Mouse (Mus musculus) liver, embryonic 16.5 days (tissue): ENCODE results near the gene Popdc2. TPM values are rescaled to one million over a fixed set of nuclear protein-coding genes. Genes with fewer than 3 reads are reported as not detected.

Source experiments
- ATAC-seq: fragments of 200-750 bp; cut with Nextera tagmentation; 2 replicates; pipeline ENCODE4 v1.8.0; 2017; ENCODE audit warnings: low read depth, mild to moderate bottlenecking, moderate number of reproducible peaks, moderate library complexity
- H3K27ac ChIP-seq: fragments of 300-500 bp; sonication (generic); 2 replicates; pipeline ENCODE4 v1.5.1; 2014; ENCODE audit warnings: mild to moderate bottlenecking, low read length
- H3K27me3 ChIP-seq: fragments of 300-500 bp; sonication (generic); 2 replicates; pipeline ENCODE4 v1.6.1; 2014; ENCODE audit warnings: low read depth, low read length, mixed read lengths; ENCODE audit not compliant: control insufficient read depth, insufficient read depth
- H3K36me3 ChIP-seq: fragments of 300-500 bp; sonication (generic); 2 replicates; pipeline ENCODE4 v1.6.1; 2014; ENCODE audit warnings: mild to moderate bottlenecking; ENCODE audit not compliant: control insufficient read depth, insufficient read depth
- H3K4me1 ChIP-seq: fragments of 300-500 bp; sonication (generic); 2 replicates; pipeline ENCODE4 v1.6.1; 2014; ENCODE audit warnings: low read depth, low read length, mixed read lengths; ENCODE audit not compliant: control insufficient read depth
- H3K4me2 ChIP-seq: fragments of 300-500 bp; sonication (generic); 2 replicates; pipeline ENCODE4 v1.6.1; 2014; ENCODE audit warnings: low read depth, low read length, mixed read lengths
- H3K4me3 ChIP-seq: fragments of 300-500 bp; sonication (generic); 2 replicates; pipeline ENCODE4 v1.5.1; 2014; ENCODE audit warnings: low read depth, mild to moderate bottlenecking, low read length
- H3K9ac ChIP-seq: fragments of 300-500 bp; sonication (generic); 2 replicates; pipeline ENCODE4 v1.6.1; 2014; ENCODE audit warnings: low read depth, low read length
- H3K9me3 ChIP-seq: fragments of 300-500 bp; sonication (generic); replicated peaks from 2 replicates; pipeline ENCODE4 v1.6.1; 2016; ENCODE audit warnings: low read length; ENCODE audit not compliant: control insufficient read depth
- WGBS: fragments of 180-500 bp; shearing (Covaris S2); extraction: QIAGEN DNeasy Blood & Tissue Kit; methylation state at CpG from one replicate; pipeline ENCODE4 v1.1.7; 2014; ENCODE audit not compliant: insufficient replicate concordance; 5-methylcytosine and 5-hydroxymethylcytosine counted together
- polyA plus RNA-seq: library from polyadenylated mRNA; unstranded; fragments of >200 nt; fragmentation: Nextera tagmentation; extraction: Ambion mirVana; gene quantifications from 2 replicates; pipeline ENCODE4 v1.2.1, GENCODE M21; 2015

The Popdc2 gene
- polyA plus RNA-seq, 1 experiment from 2014 or later, result 21.8 TPM

GRCm38 (mm10) chr16:38352031-38352430 lies 10.0 kb upstream of the Popdc2 start:
- ATAC-seq, result no peak
- Histone ChIP-seq H3K27me3 (no peaks in the 10 kb centered on the region), H3K36me3 (peaks cover 38% of the 10 kb centered on the region), H3K4me1 (peaks cover 34% of the 10 kb centered on the region), H3K4me3 (no peak overlapping the region), H3K27ac (no peak overlapping the region), H3K4me2 (no peak overlapping the region), H3K9ac (no peak overlapping the region), H3K9me3 (no peaks in the 10 kb centered on the region)
- 79% methylated on average over 7 of the region's 7 CpGs for whole genome bisulfite sequencing

DNA sequence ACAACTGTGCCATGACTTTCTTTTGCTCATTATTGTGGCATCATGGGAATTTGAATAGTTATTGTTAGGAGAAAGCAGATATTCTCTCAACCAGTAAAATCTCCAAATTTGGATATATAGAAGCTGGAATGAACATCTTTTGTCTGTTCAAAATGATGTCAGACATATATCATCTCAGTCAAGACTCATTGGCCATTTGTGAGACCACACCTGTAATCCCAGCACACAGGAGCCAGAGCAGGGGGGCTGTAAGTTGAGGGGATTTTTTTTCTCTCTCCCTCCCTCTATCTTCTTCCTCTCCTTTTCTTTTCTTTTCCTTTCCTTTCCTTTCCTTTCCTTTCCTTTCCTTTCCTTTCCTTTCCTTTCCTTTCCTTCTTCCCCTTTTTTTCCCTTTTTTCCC lies 9.2 kb upstream of the Popdc2 start:
- Histone ChIP-seq H3K4me2 (no peak overlapping the region), H3K9ac (no peak overlapping the region), H3K4me3 (no peak overlapping the region), H3K27ac (no peak overlapping the region), H3K4me1 (peaks cover 30% of the 10 kb centered on the region), H3K36me3 (peaks cover 38% of the 10 kb centered on the region), H3K9me3 (no peaks in the 10 kb centered on the region), H3K27me3 (no peaks in the 10 kb centered on the region)
- no peak for ATAC-seq

DNA sequence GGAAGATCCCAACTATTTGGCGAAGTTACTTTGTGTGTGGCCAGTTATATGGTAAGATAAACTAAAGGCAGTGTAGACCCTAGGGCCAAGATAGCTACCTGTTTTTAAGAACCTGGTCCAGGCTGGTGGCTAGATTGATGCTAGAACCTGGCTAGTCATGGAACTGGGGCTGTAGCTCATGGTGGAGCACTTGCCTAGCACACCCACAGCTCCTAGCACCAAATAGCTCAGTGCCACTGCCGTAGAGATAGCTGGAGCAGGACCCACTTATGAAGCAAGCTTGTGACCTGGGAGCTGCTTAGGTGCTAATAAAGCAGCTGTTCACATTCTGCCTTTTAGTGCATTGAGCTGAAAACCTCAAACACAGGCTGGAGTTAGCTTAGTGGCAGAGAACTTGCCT lies 8.4 kb upstream of the Popdc2 start:
- H3K27ac ChIP-seq, result no peak overlapping the region
- H3K27me3 ChIP-seq, result no peaks in the 10 kb centered on the region
- no peak overlapping the region for H3K4me3 ChIP-seq
- H3K9me3 ChIP-seq, result no peaks in the 10 kb centered on the region
- H3K36me3 ChIP-seq, result peaks cover 38% of the 10 kb centered on the region
- 79% methylated on average over 2 of the region's 2 CpGs for WGBS
- no peak overlapping the region for H3K4me2 ChIP-seq
- ATAC-seq, result no peak
- peaks cover 25% of the 10 kb centered on the region for H3K4me1 ChIP-seq
- H3K9ac ChIP-seq, result no peak overlapping the region

- 43% methylated on average over 5 of the region's 5 CpGs for WGBS
- no peak for ATAC-seq
- Histone ChIP-seq H3K27ac (peak overlapping the region; percentile 26; the same call in 1 of the 2 replicates), H3K4me1 (peaks cover 20% of the 10 kb centered on the region), H3K27me3 (no peaks in the 10 kb centered on the region), H3K4me3 (no peak overlapping the region), H3K36me3 (peaks cover 34% of the 10 kb centered on the region), H3K4me2 (no peak overlapping the region), H3K9me3 (no peaks in the 10 kb centered on the region), H3K9ac (no peak overlapping the region)
Measured at GRCm38 (mm10) chr16:38354185-38354913, 7.7 kb upstream of the Popdc2 start.

DNA sequence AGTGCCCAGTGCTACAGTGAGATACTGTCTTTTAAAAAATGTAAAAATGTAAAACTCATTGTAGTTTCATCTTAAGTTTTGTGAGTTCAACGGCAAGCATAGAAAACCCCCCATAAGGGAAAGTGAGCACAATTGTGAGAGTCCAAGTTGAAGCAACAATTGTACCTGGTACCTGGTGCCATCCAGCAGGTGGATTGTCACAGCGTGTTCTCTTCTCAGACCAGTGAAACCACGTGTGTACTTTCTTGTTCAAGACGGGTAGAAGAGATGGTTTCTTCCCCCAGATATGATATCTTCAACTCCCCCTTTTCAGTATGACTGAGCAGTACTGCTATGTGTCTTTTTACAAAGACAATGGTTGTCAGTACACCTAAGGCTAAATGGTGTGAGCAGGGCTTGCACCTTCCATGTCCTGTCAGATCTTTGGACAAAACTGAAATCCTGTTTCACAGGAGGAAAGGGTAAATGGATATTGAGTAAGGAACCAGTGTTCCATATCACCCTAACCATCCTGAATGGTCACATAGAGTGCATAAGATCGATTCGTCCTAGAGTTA lies 3.7 kb upstream of the Popdc2 start:
- Histone ChIP-seq H3K9ac (no peak overlapping the region), H3K4me2 (no peak overlapping the region), H3K9me3 (no peaks in the 10 kb centered on the region), H3K27ac (no peak overlapping the region), H3K4me1 (peaks cover 23% of the 10 kb centered on the region), H3K27me3 (no peaks in the 10 kb centered on the region), H3K4me3 (no peak overlapping the region), H3K36me3 (peaks cover 2% of the 10 kb centered on the region; the same call in 1 of the 2 replicates)
- 64% methylated on average over 6 of the region's 6 CpGs for WGBS
- ATAC-seq, result no peak

DNA sequence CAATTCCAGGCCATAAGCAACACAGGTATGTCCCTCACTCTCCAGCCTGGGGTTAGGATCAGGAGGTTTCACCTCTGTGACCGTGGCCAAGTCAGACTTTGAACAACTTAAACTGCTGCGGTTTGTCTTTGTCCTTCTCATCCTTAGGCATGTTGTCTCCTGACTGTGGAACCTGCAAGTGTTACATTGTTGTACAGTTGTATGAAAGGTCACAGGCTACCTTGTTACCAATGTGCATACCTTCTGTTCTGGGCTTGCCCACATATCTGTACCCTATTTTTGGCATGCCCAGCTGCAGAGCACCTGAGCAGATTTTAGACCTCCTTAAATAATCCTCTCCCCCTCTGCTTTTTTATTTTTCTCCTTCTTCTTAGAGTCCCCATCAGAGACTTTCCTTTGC lies 2.8 kb upstream of the Popdc2 start:
- Histone ChIP-seq H3K36me3 (no peaks in the 10 kb centered on the region), H3K4me3 (no peak overlapping the region), H3K9ac (no peak overlapping the region), H3K4me1 (peaks cover 23% of the 10 kb centered on the region), H3K27me3 (no peaks in the 10 kb centered on the region), H3K4me2 (no peak overlapping the region), H3K9me3 (no peaks in the 10 kb centered on the region), H3K27ac (no peak overlapping the region)
- no peak for ATAC-seq
- 89% methylated on average over 2 of the region's 2 CpGs for WGBS

DNA sequence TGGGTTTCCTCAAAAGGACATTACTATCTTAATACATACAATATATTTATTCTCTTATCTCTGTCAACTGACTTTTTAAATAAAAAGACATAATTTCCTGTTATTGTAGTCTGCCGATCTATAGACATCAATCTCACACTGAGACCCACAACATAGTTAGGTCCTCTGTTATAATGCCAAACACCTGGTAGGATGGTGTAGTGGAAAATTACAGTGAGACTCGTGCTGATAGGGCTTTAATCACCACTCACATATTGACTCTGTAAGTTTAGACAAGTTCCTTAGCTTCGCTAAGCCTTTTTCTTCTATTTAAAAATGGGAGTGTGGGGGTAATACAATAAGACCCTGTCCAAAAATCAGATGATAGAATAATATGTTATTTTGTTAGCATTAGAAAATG lies 2.2 kb upstream of the Popdc2 start:
- WGBS, result 38% methylated on average over 3 of the region's 3 CpGs
- Histone ChIP-seq H3K9ac (no peak overlapping the region), H3K4me1 (peaks cover 21% of the 10 kb centered on the region), H3K27ac (no peak overlapping the region), H3K4me2 (no peak overlapping the region), H3K4me3 (no peak overlapping the region), H3K9me3 (no peaks in the 10 kb centered on the region), H3K27me3 (no peaks in the 10 kb centered on the region), H3K36me3 (no peaks in the 10 kb centered on the region)
- no peak for ATAC-seq

DNA sequence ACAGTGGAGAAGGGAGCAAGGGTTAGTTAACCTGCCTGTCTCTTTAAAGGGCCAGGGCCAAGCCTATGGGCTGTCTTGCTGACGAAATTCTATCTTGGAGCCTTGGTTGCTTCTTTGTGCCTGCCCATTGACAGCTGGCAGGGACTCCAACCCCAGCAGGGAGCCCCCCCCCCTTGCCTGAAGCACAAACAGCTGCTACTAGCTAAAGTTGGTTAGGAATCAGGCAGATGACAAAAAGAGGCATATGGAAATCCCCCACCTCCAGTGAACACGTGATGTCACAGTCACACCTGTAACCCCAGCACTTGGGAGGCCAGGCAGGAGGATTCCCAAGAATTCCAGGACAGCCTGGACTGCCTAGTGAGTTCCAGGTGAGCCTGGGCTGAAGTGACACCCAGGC lies 1.7 kb upstream of the Popdc2 start:
- H3K4me2 ChIP-seq, result no peak overlapping the region
- peaks cover 21% of the 10 kb centered on the region for H3K4me1 ChIP-seq
- WGBS, result 41% methylated on average over 2 of the region's 2 CpGs
- no peaks in the 10 kb centered on the region for H3K9me3 ChIP-seq
- no peak overlapping the region for H3K9ac ChIP-seq
- H3K4me3 ChIP-seq, result no peak overlapping the region
- H3K27me3 ChIP-seq, result no peaks in the 10 kb centered on the region
- no peaks in the 10 kb centered on the region for H3K36me3 ChIP-seq
- no peak for ATAC-seq
- no peak overlapping the region for H3K27ac ChIP-seq

DNA sequence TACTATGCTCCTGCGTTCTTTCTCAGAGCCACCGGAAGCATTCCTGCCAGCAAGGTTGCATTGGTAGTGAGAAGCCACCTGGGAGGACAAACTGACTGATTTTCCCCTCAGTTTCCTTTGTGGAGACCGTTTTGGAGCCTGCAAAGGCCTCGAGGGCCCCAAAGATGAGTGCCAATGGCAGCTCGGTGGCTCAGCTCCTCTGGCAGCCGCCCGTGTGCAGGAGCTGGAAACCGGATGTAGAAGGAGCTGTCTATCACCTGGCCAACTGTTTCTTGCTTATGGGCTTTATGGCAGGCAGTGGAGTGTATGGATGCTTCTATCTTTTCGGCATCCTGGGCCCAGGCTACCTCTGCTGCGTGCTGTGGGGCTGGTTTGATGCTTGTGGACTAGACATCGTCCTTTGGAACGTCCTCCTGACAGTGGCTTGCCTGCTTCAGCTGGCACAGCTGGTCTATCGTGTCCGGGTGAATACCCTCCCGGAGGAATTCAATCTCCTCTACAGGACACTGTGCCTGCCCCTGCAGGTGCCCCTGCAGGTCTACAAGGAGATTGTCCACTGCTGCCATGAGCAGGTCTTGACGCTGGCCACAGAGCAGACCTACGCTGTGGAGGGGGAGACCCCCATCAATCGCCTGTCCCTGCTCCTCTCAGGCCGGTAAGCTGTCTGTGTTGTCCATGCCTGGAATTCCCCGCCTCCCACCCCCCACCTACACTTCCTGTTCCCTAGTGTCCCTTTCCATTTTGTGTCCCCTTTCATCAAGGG lies 665 bp downstream of the Popdc2 start:
- ATAC-seq, result no peak
- no peak overlapping the region for H3K27ac ChIP-seq
- H3K9ac ChIP-seq, result no peak overlapping the region
- WGBS, result 75% methylated on average over 20 of the region's 20 CpGs
- H3K27me3 ChIP-seq, result no peaks in the 10 kb centered on the region
- no peaks in the 10 kb centered on the region for H3K9me3 ChIP-seq
- peaks cover 24% of the 10 kb centered on the region for H3K4me1 ChIP-seq
- H3K36me3 ChIP-seq, result no peaks in the 10 kb centered on the region
- H3K4me2 ChIP-seq, result no peak overlapping the region
- no peak overlapping the region for H3K4me3 ChIP-seq
